Mouse (Mus musculus) heart, adult 18-20 months (tissue): ENCODE measurements around the gene Cfap157. TPM values are rescaled to one million over a fixed set of nuclear protein-coding genes. Genes with fewer than 3 reads are reported as not detected.
A peak's percentile ranks its signal among the peaks of the same experiment; 100 is the strongest.

Experiments
- DNase-seq, 2 experiments: peaks; one replicate each; pipeline ENCODE4 v3.0.0; 2021 to 2022; ENCODE audit warnings: mixed read lengths in 1 of 2
- total RNA-seq, 2 experiments: library from RNA; stranded (reverse); gene quantifications; 2 replicates each; pipeline ENCODE4 v1.2.3; 2021

Cfap157 gene
- total RNA-seq, 2 experiments from 2014 or later, result not detected

- DNase-seq, result no peak
These were observed 2.5 kb downstream of the Cfap157 start for GRCm38 (mm10) chr2:32781710-32782109.

DNA sequence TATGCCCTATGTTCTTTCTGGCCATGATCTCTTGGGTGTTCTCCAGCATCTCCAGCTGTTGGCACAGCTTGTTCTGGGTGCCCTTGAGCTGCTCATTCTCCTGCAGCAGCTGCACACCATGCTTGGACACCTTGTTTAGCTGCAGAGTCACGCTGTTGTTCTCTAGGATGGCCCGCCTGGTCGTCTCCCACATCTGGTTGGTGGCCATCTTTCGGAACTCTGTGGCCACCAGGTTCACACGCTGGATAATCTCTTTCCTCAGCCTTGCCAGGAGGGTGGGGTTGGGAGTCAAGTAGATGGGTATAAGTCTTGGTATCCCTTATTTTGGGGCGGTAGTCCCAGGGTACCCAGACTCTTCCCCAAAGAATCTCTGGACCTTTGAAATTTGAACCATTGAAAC, 4.5 kb downstream of the Cfap157 start:
- no peak for DNase-seq

DNA sequence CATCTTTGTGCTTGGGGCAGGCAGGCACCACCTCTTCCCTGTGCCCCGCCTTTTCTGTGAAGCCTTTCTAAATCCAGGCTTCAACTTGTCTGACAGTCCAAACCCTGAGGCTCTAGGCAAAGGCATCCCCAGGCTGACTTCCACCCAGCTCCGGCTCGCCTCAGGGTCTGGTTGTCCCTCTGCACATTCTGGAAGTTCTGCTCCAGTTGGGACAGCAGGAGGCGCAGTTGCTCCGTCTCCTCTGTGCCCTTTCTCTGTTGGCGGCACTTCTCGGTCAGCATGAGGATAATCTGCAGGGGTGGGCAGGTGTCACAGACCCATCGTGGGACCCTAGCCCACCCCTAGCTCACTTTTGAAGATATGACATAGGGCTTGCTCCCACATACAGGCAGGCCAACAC, 5.1 kb downstream of the Cfap157 start:
- DNase-seq, result peak; percentile 67 to 81

GRCm38 (mm10) chr2:32778081-32778480, 6.1 kb downstream of the Cfap157 start:
- no peak for DNase-seq

- no peak for DNase-seq
These were observed 8.0 kb downstream of the Cfap157 start for GRCm38 (mm10) chr2:32776192-32776591.

GRCm38 (mm10) chr2:32775359-32776074, 8.7 kb downstream of the Cfap157 start, which contains the start of the genes Ttc16 and Ptrh1:
Gene Ttc16 (minus strand): TSS chr2:32775633.
Gene Ptrh1 (plus strand): TSS chr2:32775786.
- peak; percentile 98 to 99 for DNase-seq

DNA sequence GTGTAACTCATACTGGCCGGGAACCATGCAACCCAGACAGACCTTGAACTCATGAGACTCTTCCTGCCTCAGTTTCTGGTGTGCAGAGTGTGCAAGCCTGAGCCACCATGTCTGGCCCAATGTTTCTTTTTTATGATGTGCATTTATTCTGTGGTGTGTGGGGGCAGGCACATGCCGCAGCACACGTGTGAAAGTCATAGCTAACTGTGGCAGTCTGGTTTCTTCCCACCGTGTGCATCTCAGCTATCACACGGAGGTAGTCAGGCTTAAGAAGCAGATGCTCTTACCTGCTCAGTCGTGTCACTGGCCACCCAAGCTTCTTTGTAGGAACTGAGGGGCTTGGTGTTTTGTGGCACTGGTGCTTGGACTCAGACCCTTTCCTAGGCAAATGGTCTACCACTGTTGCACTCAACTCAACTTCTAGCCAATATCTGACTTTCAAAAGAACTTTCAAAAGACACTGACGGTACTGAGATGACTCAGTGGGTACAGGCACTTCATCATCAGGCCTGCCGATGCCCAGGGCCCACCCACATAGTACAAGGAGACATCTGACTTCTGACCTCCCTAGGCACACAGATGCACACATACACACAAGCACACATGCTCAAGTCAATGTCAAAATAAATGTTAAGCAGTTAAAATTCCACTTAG, 11.5 kb downstream of the Cfap157 start:
- no peak for DNase-seq

- DNase-seq, result no peak
These were observed 12.3 kb downstream of the Cfap157 start for GRCm38 (mm10) chr2:32771886-32772285.

GRCm38 (mm10) chr2:32769327-32770085, 14.7 kb downstream of the Cfap157 start:
- DNase-seq, result no peak

GRCm38 (mm10) chr2:32768661-32769285, 15.5 kb downstream of the Cfap157 start:
- DNase-seq, result no peak

DNA sequence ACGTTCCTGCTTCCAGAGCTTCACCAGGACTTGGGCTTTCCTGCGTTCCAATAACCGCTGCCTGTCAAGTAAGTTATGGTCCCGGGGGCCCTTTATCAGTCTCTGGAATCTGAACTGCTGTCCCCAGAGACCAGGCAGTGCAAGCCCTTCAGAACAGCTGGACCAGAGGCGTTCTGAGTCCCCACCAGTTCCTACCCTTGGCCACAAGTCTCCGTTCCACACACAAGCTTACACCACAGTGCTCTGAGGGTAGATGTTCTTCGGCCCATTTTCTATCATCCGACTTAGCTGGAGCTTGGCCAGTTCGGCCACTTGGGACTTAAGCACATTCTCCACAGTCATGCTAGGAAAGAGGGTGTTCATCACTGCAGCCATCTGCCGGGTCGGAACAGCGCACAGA, 17.0 kb downstream of the Cfap157 start:
- DNase-seq, result no peak

DNA sequence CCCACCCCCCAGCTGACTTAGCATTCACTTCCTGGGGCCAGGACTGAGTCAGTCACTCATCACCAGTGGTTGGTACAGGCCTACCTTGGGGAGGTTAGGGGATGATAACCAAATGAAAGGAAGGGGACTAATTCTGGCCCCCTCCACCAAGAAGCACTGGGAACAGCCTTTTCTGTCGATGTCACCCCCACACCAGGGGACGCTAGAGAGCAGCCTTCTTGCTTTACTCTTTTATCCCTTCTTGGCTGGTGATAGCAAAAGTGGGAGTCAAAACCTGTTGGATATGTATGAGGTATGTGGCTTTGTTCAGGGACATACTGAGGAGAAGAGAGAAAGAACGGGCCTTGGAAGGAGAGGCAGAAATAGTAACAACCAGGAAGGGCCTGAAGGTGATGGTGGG, 20.9 kb downstream of the Cfap157 start:
- DNase-seq, result no peak

- no peak for DNase-seq
These were observed 22.4 kb downstream of the Cfap157 start for GRCm38 (mm10) chr2:32761859-32762258.

DNA sequence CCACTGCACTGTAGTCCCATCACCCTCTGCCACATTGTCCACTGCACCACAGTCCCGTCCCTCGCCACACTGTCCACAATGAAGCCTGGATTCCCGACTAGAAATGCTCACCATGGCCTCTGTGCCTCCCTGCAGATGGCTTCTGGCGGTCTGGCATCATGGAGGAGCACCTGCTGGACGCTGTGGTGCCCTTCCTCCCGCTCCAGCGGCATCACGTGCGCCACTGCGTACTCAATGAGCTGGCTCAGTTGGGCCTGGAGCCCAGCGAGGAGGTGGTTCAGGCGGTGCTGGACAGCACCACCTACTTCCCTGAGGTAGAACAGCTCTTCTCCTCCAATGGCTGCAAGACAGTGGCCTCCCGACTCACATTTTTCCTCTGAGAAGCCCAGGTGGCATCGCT, 22.9 kb downstream of the Cfap157 start:
- DNase-seq, result no peak

DNA sequence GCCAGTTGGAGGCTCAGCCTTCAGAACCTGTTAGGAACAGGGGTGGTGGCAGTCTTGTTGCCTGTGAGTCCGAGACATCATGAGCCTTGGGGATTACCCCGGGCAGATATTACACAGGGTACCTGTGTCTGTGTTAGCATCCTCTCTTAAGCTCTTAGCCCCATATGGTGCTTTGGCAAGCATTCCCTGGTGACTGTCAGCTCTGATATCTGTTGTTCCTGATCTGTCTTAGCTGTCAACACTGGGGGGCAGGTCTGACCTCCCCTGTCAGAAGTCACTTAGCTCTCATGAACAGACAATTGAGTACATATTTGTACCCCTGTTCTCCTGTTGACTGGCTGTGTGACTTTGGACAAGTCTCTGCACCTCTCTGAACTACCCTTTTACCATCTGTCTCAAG, 25.2 kb downstream of the Cfap157 start:
- no peak for DNase-seq

DNA sequence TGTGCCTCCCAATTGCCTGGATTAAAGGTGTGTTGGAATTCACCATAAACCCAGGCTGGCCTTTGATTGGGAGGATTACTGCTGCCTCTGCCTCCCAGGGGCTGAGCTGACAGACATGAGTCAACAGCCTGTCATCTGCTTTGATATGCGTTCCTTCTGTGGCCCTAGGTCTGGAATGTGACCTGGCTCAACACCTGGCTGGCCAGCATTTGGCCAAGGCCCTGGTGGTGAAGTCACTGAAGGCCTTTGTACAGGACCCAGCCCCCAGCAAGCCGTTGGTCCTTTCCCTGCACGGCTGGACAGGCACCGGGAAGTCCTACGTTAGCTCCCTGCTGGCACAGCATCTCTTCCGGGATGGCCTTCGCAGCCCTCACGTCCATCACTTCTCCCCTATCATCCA, 25.7 kb downstream of the Cfap157 start:
- DNase-seq, result no peak

DNA sequence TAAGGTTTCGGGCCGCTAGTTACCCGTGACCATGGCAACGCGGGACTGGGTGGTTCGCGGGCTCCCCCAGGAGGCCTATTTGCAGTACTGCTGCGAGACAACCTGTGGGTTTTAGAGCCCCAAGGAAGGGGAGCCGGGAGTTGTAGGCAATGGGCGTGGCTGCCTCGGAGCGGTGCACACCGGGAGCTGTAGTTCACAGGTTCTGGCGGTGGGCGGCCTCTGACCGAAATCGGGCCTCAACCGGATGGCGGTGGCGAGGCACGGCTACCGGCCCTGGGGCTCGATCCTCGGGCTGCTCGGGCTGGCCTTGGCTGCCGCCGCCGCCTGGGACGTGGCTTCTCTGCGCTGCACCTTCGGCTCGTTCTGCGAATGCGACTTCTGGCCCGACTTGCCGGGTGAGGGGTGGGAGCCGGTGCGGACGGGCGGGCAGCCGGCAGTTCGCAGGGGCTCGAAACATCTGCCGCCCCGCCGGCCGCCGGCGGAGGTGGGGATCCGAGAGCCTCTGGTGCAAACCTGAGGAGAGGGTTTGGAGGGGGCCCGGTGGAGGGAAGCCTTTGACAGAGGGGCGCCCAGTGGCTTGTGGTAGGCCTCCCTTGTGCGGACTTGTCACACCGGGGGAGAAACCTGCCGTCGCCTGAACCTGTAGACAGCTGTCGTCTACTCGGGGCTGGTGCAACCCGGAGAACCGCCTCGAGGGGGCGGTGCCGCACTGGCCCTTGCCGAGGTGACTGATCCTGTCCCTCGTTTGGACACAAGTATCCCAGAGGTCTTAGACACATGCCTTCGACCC, 27.0 kb downstream of the Cfap157 start, which contains the start of gene Tor2a:
Gene Tor2a, plus strand, starts transcription at position 179 of the 790 bp plus-strand sequence.
- peak; percentile 98 to 99 for DNase-seq

- DNase-seq, result no peak
These were observed 27.6 kb downstream of the Cfap157 start for GRCm38 (mm10) chr2:32756674-32757055.

DNA sequence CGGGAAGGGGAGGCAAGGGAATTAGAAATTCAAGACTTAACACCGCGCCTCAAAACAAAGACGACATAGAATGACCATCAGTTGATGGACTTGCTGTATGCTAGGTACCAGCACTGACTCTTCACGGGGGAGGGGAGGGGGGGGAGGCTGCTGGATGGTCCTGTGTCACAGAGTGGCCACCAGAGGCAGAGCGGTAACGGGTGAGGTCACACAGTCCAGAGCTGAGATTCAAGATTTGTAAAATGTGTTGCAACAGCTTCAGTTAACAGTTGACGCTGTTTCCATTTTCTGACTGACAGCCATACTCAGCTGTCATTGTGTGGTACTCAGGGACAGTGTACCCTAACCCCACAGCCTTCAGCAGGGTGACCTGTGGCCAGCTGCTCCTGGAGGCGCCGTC, 32.0 kb downstream of the Cfap157 start:
- no peak for DNase-seq

GRCm38 (mm10) chr2:32751665-32752033, 32.6 kb downstream of the Cfap157 start:
- DNase-seq, result no peak

DNA sequence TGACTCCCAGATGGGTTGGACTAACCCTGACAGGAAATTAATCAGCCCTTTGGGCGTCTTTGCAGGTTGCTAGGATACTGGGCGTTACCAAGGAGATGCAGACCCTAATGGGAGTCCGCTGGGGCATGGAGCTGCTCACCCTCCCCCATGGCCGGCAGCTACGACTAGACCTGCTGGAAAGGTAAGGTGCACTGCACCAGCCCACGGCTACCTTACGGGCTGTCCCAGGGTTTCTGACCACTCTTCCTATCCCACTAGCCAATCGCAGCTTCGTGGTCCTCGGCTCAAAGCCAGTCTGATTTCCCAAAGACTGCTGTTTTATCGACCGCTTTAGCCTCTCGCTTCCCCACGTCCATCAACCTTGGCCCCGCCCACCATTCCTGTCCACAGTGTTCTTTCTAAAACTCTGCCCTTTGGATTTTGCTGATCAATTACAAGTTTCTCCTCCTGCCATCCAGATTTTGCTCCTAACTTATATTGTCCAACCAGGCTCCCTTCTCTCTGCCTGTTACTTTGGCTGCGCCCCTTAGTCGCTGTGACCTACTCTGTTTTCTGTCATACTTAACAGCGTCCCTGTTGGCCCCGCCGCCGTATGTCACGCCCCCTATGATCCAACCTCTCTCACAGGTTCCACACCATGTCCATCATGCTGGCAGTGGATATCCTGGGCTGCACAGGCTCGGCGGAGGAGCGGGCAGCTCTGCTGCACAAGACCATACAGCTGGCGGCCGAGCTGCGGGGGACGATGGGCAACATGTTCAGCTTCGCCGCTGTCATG, 33.2 kb downstream of the Cfap157 start:
- DNase-seq, result peak; percentile 59 to 64
